Comparison of ENCODE assay signal across 8 mouse cellular contexts in the genomic region with DNA sequence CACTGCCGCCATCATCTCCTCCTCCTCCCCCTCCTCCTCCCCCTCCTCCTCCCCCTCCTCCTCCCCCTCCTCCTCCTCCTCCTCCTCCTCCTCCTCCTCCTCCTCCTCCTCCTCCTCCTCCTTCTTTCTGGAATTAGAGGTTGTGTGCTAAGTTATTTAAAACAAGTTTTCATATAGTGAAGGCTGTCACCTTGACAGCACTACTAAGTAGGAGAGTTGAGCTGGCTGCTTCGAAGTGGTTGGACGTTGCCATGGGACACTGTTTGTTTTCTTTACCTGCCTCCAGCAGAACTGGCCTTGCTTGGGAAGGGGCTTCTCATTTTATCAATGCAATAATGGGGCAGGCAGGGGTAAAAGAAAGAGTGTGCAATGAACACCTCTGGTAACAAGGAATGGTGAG. TPM values are rescaled to one million over a fixed set of nuclear protein-coding genes. Genes with fewer than 3 reads are reported as not detected.
A peak's percentile ranks its signal among the peaks of the same experiment; 100 is the strongest.
DNase-seq lines count a peak whose midpoint lies in the region; ATAC-seq and TF ChIP-seq lines count a peak whose summit lies in the region.
"Had no signal": no experiment of that assay in that cellular context is flagged by ENCODE, and none has a peak within 500 bp of the region (broad histone marks: within the 10 kb centered on the region; RNA-seq: fewer than 3 reads in every experiment).

Gene Gm17402 (minus strand): TSS at position 101 of the 400 bp plus-strand sequence.

- H3K36me3 ChIP-seq in lung, postnatal 0 days (ENCODE audit: insufficient read depth, low read length), result no peaks in the 10 kb centered on the region
- no peaks in the 10 kb centered on the region for H3K36me3 ChIP-seq in forebrain, embryonic 14.5 days (ENCODE audit: control insufficient read depth, insufficient read depth, low read length)
- H3K36me3 ChIP-seq in limb, embryonic 14.5 days (ENCODE audit: control insufficient read depth, insufficient read depth, low read length), result no peaks in the 10 kb centered on the region
- no peaks in the 10 kb centered on the region for H3K36me3 ChIP-seq in stomach, embryonic 15.5 days

- no peak within 1 kb of the TSS for H3K9ac ChIP-seq in lung, postnatal 0 days (replicated peaks; ENCODE audit: low read depth)
- H3K9ac ChIP-seq in forebrain, embryonic 14.5 days (ENCODE audit: low read length), result peak within 1 kb of the TSS; percentile 62
- H3K9ac ChIP-seq in limb, embryonic 14.5 days (ENCODE audit: low read depth, low read length, severe bottlenecking), result peak within 1 kb of the TSS; percentile 55
- peak within 1 kb of the TSS; percentile 34; the same call in 1 of the 2 replicates for H3K9ac ChIP-seq in stomach, embryonic 15.5 days

- H3K27ac ChIP-seq in lung, postnatal 0 days (ENCODE audit: low read length), result no peak within 1 kb of the TSS
- H3K27ac ChIP-seq in forebrain, embryonic 14.5 days (ENCODE audit: low read depth, low read length), result no peak within 1 kb of the TSS
- H3K27ac ChIP-seq in limb, embryonic 14.5 days (replicated peaks; ENCODE audit: low read depth, low read length), result no peak within 1 kb of the TSS
- no peak within 1 kb of the TSS for H3K27ac ChIP-seq in stomach, embryonic 15.5 days

- no peak for TF ChIP-seq EP300 in lung, postnatal 0 days (IDR thresholded peaks at IDR 0.05)

- no peaks in the 10 kb centered on the region for H3K27me3 ChIP-seq in lung, postnatal 0 days (replicated peaks; ENCODE audit: insufficient read depth, low read length)
- H3K27me3 ChIP-seq in forebrain, embryonic 14.5 days (replicated peaks; ENCODE audit: control insufficient read depth, insufficient read depth, low read length), result peaks cover 12% of the 10 kb centered on the region
- peaks cover 8% of the 10 kb centered on the region for H3K27me3 ChIP-seq in limb, embryonic 14.5 days (ENCODE audit: control insufficient read depth, insufficient read depth, low read length)
- H3K27me3 ChIP-seq in stomach, embryonic 15.5 days (replicated peaks), result no peaks in the 10 kb centered on the region

- H3K4me3 ChIP-seq in lung, postnatal 0 days (ENCODE audit: low read depth, low read length), result peak within 1 kb of the TSS; percentile 36
- H3K4me3 ChIP-seq in forebrain, embryonic 14.5 days (ENCODE audit: low read depth, low read length), result peak within 1 kb of the TSS; percentile 51
- peak within 1 kb of the TSS; percentile 57 for H3K4me3 ChIP-seq in limb, embryonic 14.5 days (replicated peaks; ENCODE audit: low read length)
- H3K4me3 ChIP-seq in stomach, embryonic 15.5 days (replicated peaks), result peak within 1 kb of the TSS; percentile 49

- no peak for ATAC-seq in lung, postnatal 0 days
- ATAC-seq in forebrain, embryonic 14.5 days, result no peak
- no peak for ATAC-seq in limb, embryonic 14.5 days (ENCODE audit: low FRiP score, low read depth)
- ATAC-seq in stomach, embryonic 15.5 days (ENCODE audit: insufficient read depth, low FRiP score, low read depth), result no peak

- no peak for DNase-seq in lung, postnatal 0 days (ENCODE audit: low spot score)
- DNase-seq in lung, postnatal 10 days, result no peak
- no peak for DNase-seq in forebrain, embryonic 14.5 days (ENCODE audit: low spot score)
- no peak for DNase-seq in limb, embryonic 14.5 days (ENCODE audit: low spot score)
- no peak for DNase-seq in layer of hippocampus, adult 9-11 months
- no peak for DNase-seq in kidney, postnatal 4 days
- DNase-seq: adrenal gland, postnatal 10 days had no signal

- H3K4me2 ChIP-seq in lung, postnatal 0 days (replicated peaks; ENCODE audit: low read depth, low read length), result peak within 1 kb of the TSS; percentile 62
- peak within 1 kb of the TSS; percentile 89 for H3K4me2 ChIP-seq in forebrain, embryonic 14.5 days (ENCODE audit: low read length)
- peak within 1 kb of the TSS; percentile 80 for H3K4me2 ChIP-seq in limb, embryonic 14.5 days (replicated peaks; ENCODE audit: low read depth, low read length, severe bottlenecking)
- H3K4me2 ChIP-seq in stomach, embryonic 15.5 days, result peak within 1 kb of the TSS; percentile 91

- no peak for TF ChIP-seq CTCF in lung, postnatal 0 days (IDR thresholded peaks at IDR 0.05)

- WGBS in lung, postnatal 0 days, result 24% methylated on average over 3 of the region's 3 CpGs
- 47% methylated on average over 3 of the region's 3 CpGs for WGBS in forebrain, embryonic 14.5 days
- 64% methylated on average over 3 of the region's 3 CpGs for WGBS in limb, embryonic 14.5 days
- WGBS in stomach, embryonic 15.5 days, result 28% methylated on average over 3 of the region's 3 CpGs

- H3K9me3 ChIP-seq in lung, postnatal 0 days (ENCODE audit: low read length), result no peaks in the 10 kb centered on the region
- H3K9me3 ChIP-seq in forebrain, embryonic 14.5 days (replicated peaks; ENCODE audit: control insufficient read depth, low read length), result no peaks in the 10 kb centered on the region
- H3K9me3 ChIP-seq in limb, embryonic 14.5 days (ENCODE audit: control insufficient read depth, low read length), result no peaks in the 10 kb centered on the region
- H3K9me3 ChIP-seq in stomach, embryonic 15.5 days, result no peaks in the 10 kb centered on the region

- no peaks in the 10 kb centered on the region for H3K4me1 ChIP-seq in lung, postnatal 0 days (ENCODE audit: insufficient read depth, low read depth, low read length)
- H3K4me1 ChIP-seq in forebrain, embryonic 14.5 days (ENCODE audit: control insufficient read depth, insufficient read depth, low read length), result no peaks in the 10 kb centered on the region
- H3K4me1 ChIP-seq in limb, embryonic 14.5 days (ENCODE audit: control insufficient read depth, insufficient read depth, low read length), result no peaks in the 10 kb centered on the region
- H3K4me1 ChIP-seq in stomach, embryonic 15.5 days, result no peaks in the 10 kb centered on the region

- TF ChIP-seq POLR2A in limb, embryonic 14.5 days (IDR thresholded peaks at IDR 0.05; ENCODE audit: borderline replicate concordance, extremely low read depth, insufficient read depth, insufficient read length), result no peak

RNA-seq across cellular contexts. Expression of gene Gm17402, which starts in this region (rescaled TPM):
- not detected in 2 replicates for polyA plus RNA-seq in lung, postnatal 0 days (2015; fragmentation: Nextera tagmentation; extraction: Ambion mirVana)
- polyA plus RNA-seq in forebrain, embryonic 14.5 days (2014; fragmentation: Nextera tagmentation; extraction: Ambion mirVana), result not detected in 2 replicates
- polyA plus RNA-seq in limb, embryonic 14.5 days (2012; rRNA removed), result not detected in 2 replicates
- polyA plus RNA-seq in limb, embryonic 14.5 days (2014; fragmentation: Nextera tagmentation; extraction: Ambion mirVana), result not detected in 2 replicates
- not detected in 2 replicates for polyA plus RNA-seq in stomach, embryonic 15.5 days (2015; fragmentation: Nextera tagmentation; extraction: Ambion mirVana)
